Mouse (Mus musculus): ENCODE data around the gene Harbi1.

DNA sequence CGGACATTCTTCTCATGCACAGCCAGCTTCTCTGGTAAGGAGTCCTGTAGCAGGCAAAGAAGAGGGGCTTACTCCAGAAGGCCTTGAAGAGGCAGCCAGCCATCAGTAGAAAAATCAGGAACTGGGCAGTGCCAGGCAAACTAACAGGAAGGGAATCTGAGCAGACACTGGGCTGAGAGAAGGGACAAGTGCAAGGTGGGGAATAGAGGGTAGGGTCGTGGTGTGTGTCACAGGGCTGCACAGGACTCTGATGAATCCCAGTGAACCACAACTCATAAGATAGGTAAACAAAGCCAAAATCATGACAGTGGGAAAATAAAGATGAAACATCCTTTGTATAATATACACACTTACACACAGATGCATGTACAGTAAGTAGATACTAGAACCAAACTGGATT, 34.2 kb upstream of the Harbi1 start:
- TF ChIP-seq POLR2A (IDR thresholded peaks at IDR 0.05; ENCODE audit: borderline replicate concordance, extremely low read depth, low read depth, low read length) (no peak), CTCF (IDR thresholded peaks at IDR 0.05; ENCODE audit: insufficient read depth, low read length) (no peak)
